Mouse (Mus musculus) midbrain, embryonic 14.5 days (tissue): ENCODE measurements around the gene Pwp1. TPM values are rescaled to one million over a fixed set of nuclear protein-coding genes. Genes with fewer than 3 reads are reported as not detected.

Experiments
- ATAC-seq: fragments of 200-750 bp; cut with Nextera tagmentation; 2 replicates; pipeline ENCODE4 v1.8.0; 2017; ENCODE audit warnings: moderate number of reproducible peaks, moderate library complexity; ENCODE audit not compliant: low FRiP score, low TSS enrichment
- DNase-seq: peaks from one replicate; pipeline ENCODE4 v3.0.0-alpha.2; 2015
- H3K27ac ChIP-seq: fragments of 300-500 bp; sonication (generic); replicated peaks from 2 replicates; pipeline ENCODE4 v1.5.1; 2014; ENCODE audit warnings: mild to moderate bottlenecking, low read depth, low read length, moderate library complexity
- H3K27me3 ChIP-seq: fragments of 300-500 bp; sonication (generic); 2 replicates; pipeline ENCODE4 v1.6.1; 2014; ENCODE audit warnings: low read length, control low read depth, mixed read lengths; ENCODE audit not compliant: control insufficient read depth, insufficient read depth
- H3K36me3 ChIP-seq: fragments of 300-500 bp; sonication (generic); 2 replicates; pipeline ENCODE4 v1.6.1; 2014; ENCODE audit warnings: low read length, control low read depth; ENCODE audit not compliant: control insufficient read depth, insufficient read depth
- H3K4me1 ChIP-seq: fragments of 300-500 bp; sonication (generic); 2 replicates; pipeline ENCODE4 v1.6.1; 2014; ENCODE audit warnings: mild to moderate bottlenecking, antibody characterized with exemption, low read length, control low read depth; ENCODE audit not compliant: control insufficient read depth, insufficient read depth
- H3K4me2 ChIP-seq: fragments of 300-500 bp; sonication (generic); 2 replicates; pipeline ENCODE4 v1.6.1; 2014; ENCODE audit warnings: mild to moderate bottlenecking, low read length, moderate library complexity
- H3K4me3 ChIP-seq: fragments of 300-500 bp; sonication (generic); replicated peaks from 2 replicates; pipeline ENCODE4 v1.5.1; 2014; ENCODE audit warnings: low read depth, low read length
- H3K9ac ChIP-seq: fragments of 300-500 bp; sonication (generic); replicated peaks from 2 replicates; pipeline ENCODE4 v1.6.1; 2014; ENCODE audit warnings: mild to moderate bottlenecking, low read length, moderate library complexity
- H3K9me3 ChIP-seq: fragments of 300-500 bp; sonication (generic); 2 replicates; pipeline ENCODE4 v1.6.1; 2016; ENCODE audit warnings: low read length, control low read depth, mixed read lengths; ENCODE audit not compliant: control insufficient read depth
- WGBS: fragments of 180-500 bp; shearing (Covaris S2); extraction: QIAGEN DNeasy Blood & Tissue Kit; methylation state at CpG from one replicate; pipeline ENCODE4 v1.1.7; 2014; 5-methylcytosine and 5-hydroxymethylcytosine counted together
- polyA plus RNA-seq: library from polyadenylated mRNA; unstranded; fragments of >200 nt; fragmentation: Nextera tagmentation; extraction: Ambion mirVana; gene quantifications from 2 replicates; pipeline ENCODE4 v1.2.1, GENCODE M21; 2014

Pwp1 gene
- polyA plus RNA-seq, 1 experiment from 2014 or later: 78.1 TPM

GRCm38 (mm10) chr10:85936280-85936965 lies 107.1 kb downstream of the Pwp1 start:
- WGBS: 98% methylated on average over 6 of the region's 6 CpGs
- no peaks in the 10 kb centered on the region for H3K9me3 ChIP-seq
- H3K27ac ChIP-seq: no peak overlapping the region
- H3K4me2 ChIP-seq: no peak overlapping the region
- H3K36me3 ChIP-seq: peaks cover 57% of the 10 kb centered on the region
- no peaks in the 10 kb centered on the region for H3K27me3 ChIP-seq
- no peaks in the 10 kb centered on the region for H3K4me1 ChIP-seq
- no peak for ATAC-seq
- DNase-seq: no peak
- no peak overlapping the region for H3K9ac ChIP-seq
- H3K4me3 ChIP-seq: no peak overlapping the region

Other genes starting within 250 kb of the Pwp1 start
- 27.6 and 32.9 TPM in 2 replicates for gene Prdm4, start 87.6 kb downstream of the Pwp1 start, polyA plus RNA-seq
- gene Ascl4, start 98.2 kb downstream of the Pwp1 start, polyA plus RNA-seq: 1.6 and 1.8 TPM in 2 replicates
- gene Rtcb, start 128.3 kb downstream of the Pwp1 start, polyA plus RNA-seq: 169 and 178 TPM in 2 replicates
- not detected in 2 replicates for gene Bpifc, start 182.4 kb downstream of the Pwp1 start, polyA plus RNA-seq
- gene Fbxo7, start 192.5 kb downstream of the Pwp1 start, polyA plus RNA-seq: 18.9 and 19.6 TPM in 2 replicates